Comparison of ENCODE assay signal across 7 mouse cellular contexts in genomic region chr16:88290132-88290772, GRCm38 (mm10). TPM values are rescaled to one million over a fixed set of nuclear protein-coding genes. Genes with fewer than 3 reads are reported as not detected.
DNase-seq lines count a peak whose midpoint lies in the region; ATAC-seq lines count a peak whose summit lies in the region.

Grik1 (minus strand) TSS chr16:88290265.

- H3K36me3 ChIP-seq in embryonic facial prominence, embryonic 12.5 days = no peaks in the 10 kb centered on the region
- no peaks in the 10 kb centered on the region for H3K36me3 ChIP-seq in neural tube, embryonic 15.5 days

- intact Hi-C loops in left cerebral cortex, postnatal 25 days (cut with DNase I) = no loop called here

- H3K4me3 ChIP-seq in embryonic facial prominence, embryonic 12.5 days = peak within 1 kb of the TSS; percentile 47
- H3K4me3 ChIP-seq in neural tube, embryonic 15.5 days (replicated peaks) = peak within 1 kb of the TSS; percentile 62

- under 1% methylated on average over 27 of the region's 27 CpGs for WGBS in embryonic facial prominence, embryonic 12.5 days
- WGBS in neural tube, embryonic 15.5 days = 1% methylated on average over 27 of the region's 27 CpGs

- peak within 1 kb of the TSS; percentile 92 for H3K4me2 ChIP-seq in embryonic facial prominence, embryonic 12.5 days (replicated peaks)
- peak within 1 kb of the TSS; percentile 88 for H3K4me2 ChIP-seq in neural tube, embryonic 15.5 days

- ATAC-seq in embryonic facial prominence, embryonic 12.5 days (ENCODE audit: insufficient number of reproducible peaks, insufficient read depth, low FRiP score, low TSS enrichment) = peak; percentile 84
- ATAC-seq in neural tube, embryonic 15.5 days (ENCODE audit: low FRiP score) = peak; percentile 91
- no peak for ATAC-seq in CD4-positive, CD25-positive, alpha-beta regulatory T cell, adult 4 months

- H3K27me3 ChIP-seq in embryonic facial prominence, embryonic 12.5 days = peaks cover 33% of the 10 kb centered on the region
- no peaks in the 10 kb centered on the region for H3K27me3 ChIP-seq in neural tube, embryonic 15.5 days (replicated peaks)

- peak within 1 kb of the TSS; percentile 42 for H3K9ac ChIP-seq in embryonic facial prominence, embryonic 12.5 days
- peak within 1 kb of the TSS; percentile 67 for H3K9ac ChIP-seq in neural tube, embryonic 15.5 days (replicated peaks)

- no peaks in the 10 kb centered on the region for H3K4me1 ChIP-seq in embryonic facial prominence, embryonic 12.5 days
- 0 out of 2 replicates have a peak, but pooled peaks cover 11% of the 10 kb centered on the region for H3K4me1 ChIP-seq in neural tube, embryonic 15.5 days

- no peak within 1 kb of the TSS for H3K27ac ChIP-seq in embryonic facial prominence, embryonic 12.5 days
- peak within 1 kb of the TSS; percentile 70 for H3K27ac ChIP-seq in neural tube, embryonic 15.5 days (replicated peaks)

- H3K9me3 ChIP-seq in embryonic facial prominence, embryonic 12.5 days = no peaks in the 10 kb centered on the region
- H3K9me3 ChIP-seq in neural tube, embryonic 15.5 days (replicated peaks) = no peaks in the 10 kb centered on the region

- peak; percentile 42 to 49 for DNase-seq in kidney, postnatal 4 days
- DNase-seq in kidney, postnatal 25 days = no peak
- DNase-seq in frontal cortex, postnatal 14 days (ENCODE audit: low spot score in 2 of 2) = peak; percentile 15 to 29
- peak; percentile 55 for DNase-seq in left cerebral cortex, postnatal 25 days (ENCODE audit: low spot score in 2 of 2)

RNA-seq across cellular contexts. Expression of gene Grik1, which starts in this region (rescaled TPM):
- 3.7 and 4.3 TPM in 2 replicates for polyA plus RNA-seq in embryonic facial prominence, embryonic 12.5 days (2016; fragmentation: Nextera tagmentation; extraction: Ambion mirVana)
- 10 to 100 TPM; 20.7 to 21.3 TPM for total RNA-seq in left cerebral cortex, postnatal 25 days (2021)
- polyA plus RNA-seq in neural tube, embryonic 15.5 days (2015; fragmentation: Nextera tagmentation; extraction: Ambion mirVana) = 35.4 and 45.0 TPM in 2 replicates
- polyA plus RNA-seq in CD4-positive, CD25-positive, alpha-beta regulatory T cell, adult 4 months (2017; shearing (Covaris generic)) = not detected

Comparison
In these comparisons a context has a peak if more than half of its experiments do, and no peak if none do; other contexts are left out.
1. DNase-seq: peak in kidney, postnatal 4 days (2 of 2), frontal cortex, postnatal 14 days (2 of 2) and left cerebral cortex, postnatal 25 days (2 of 2); none in kidney, postnatal 25 days (0 of 2).